Mouse (Mus musculus): ENCODE data around the gene Pygo2. TPM values are rescaled to one million over a fixed set of nuclear protein-coding genes. Genes with fewer than 3 reads are reported as not detected.
"Not testable (repeated sequence)": the region's sequence is repeated elsewhere in the genome, so short reads cannot be mapped to it uniquely, and the experiment has no call there.

Pygo2 gene
- polyA plus RNA-seq, 1 experiment, result 45.4 TPM

- Histone ChIP-seq H3K4me3 (replicated peaks; ENCODE audit: control insufficient read depth, low read depth, low read length) (no peak overlapping the region), H3K27ac (ENCODE audit: control insufficient read depth, insufficient read depth, low read depth, low read length, poor library complexity) (0 out of 2 replicates have a peak overlapping the region, but pooled peaks have one; percentile 9), H3K4me1 (ENCODE audit: control insufficient read depth, insufficient read depth, low read length) (peaks cover 5% of the 10 kb centered on the region; the same call in 1 of the 2 replicates)
- WGBS, result 24% methylated on average over 2 of the region's 2 CpGs
- TF ChIP-seq POLR2A (IDR thresholded peaks at IDR 0.05; ENCODE audit: borderline replicate concordance, control insufficient read depth, low read depth, low read length) (no peak), CTCF (IDR thresholded peaks at IDR 0.05; ENCODE audit: control insufficient read depth, insufficient read depth, low read length) (no peak)
Measured at GRCm38 (mm10) chr3:89420421-89420820, 9.6 kb upstream of the Pygo2 start.

DNA sequence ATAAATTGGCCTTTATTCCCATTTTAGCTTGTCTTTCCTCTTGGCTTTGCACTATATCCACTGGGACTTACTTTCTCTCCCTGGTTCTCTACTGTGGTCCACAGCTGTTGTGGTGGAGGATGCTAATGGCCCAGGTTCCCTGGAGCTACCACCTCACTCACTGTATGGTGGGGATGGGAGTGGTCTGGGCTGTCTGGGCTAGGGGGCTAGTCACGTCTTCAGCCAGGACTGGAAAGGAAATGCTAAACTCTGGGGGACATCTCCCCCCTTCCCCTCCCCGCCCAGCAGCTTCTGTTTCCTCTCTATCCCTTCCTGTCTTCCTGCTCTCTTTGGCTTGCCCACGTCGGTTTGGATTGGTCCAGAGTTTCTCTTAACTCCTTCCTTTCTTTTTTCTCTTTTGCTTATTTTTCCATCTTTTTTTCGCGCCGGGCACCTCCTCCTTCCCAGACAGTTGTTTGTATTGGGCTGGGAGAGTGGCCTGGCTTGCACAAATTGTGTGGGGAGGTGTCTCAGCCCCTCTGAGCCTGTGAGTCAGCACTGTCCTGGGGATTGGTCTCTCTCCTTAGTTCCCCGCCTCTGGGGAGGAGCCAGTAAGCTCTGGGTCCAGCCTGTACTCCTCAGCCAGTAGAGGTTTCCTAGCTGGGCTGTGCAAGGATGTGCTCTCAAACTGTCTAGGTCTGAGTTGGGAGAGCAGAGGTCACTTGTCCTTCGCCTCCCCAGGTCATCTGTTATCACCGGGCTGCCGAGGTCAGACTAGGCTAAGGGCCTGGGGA, 8.8 kb upstream of the Pygo2 start:
- 16% methylated on average over 11 of the region's 11 CpGs for WGBS
- peak overlapping the region; percentile 39 for H3K4me3 ChIP-seq (replicated peaks; ENCODE audit: control insufficient read depth, low read depth, low read length)
- H3K4me1 ChIP-seq (ENCODE audit: control insufficient read depth, insufficient read depth, low read length), result peaks cover 5% of the 10 kb centered on the region; the same call in 1 of the 2 replicates
- TF ChIP-seq POLR2A (IDR thresholded peaks at IDR 0.05; ENCODE audit: borderline replicate concordance, control insufficient read depth, low read depth, low read length) (no peak), CTCF (IDR thresholded peaks at IDR 0.05; ENCODE audit: control insufficient read depth, insufficient read depth, low read length) (no peak)
- H3K27ac ChIP-seq (ENCODE audit: control insufficient read depth, insufficient read depth, low read depth, low read length, poor library complexity), result peak overlapping the region; percentile 28; the same call in 1 of the 2 replicates

- H3K27ac ChIP-seq (ENCODE audit: control insufficient read depth, insufficient read depth, low read depth, low read length, poor library complexity), result peak overlapping the region; percentile 28; the same call in 1 of the 2 replicates
- H3K4me3 ChIP-seq (replicated peaks; ENCODE audit: control insufficient read depth, low read depth, low read length), result peak overlapping the region; percentile 34
- TF ChIP-seq POLR2A (IDR thresholded peaks at IDR 0.05; ENCODE audit: borderline replicate concordance, control insufficient read depth, low read depth, low read length), result no peak
- TF ChIP-seq CTCF (IDR thresholded peaks at IDR 0.05; ENCODE audit: control insufficient read depth, insufficient read depth, low read length), result no peak
- H3K4me1 ChIP-seq (ENCODE audit: control insufficient read depth, insufficient read depth, low read length), result peaks cover 5% of the 10 kb centered on the region; the same call in 1 of the 2 replicates
- 34% methylated on average over 22 of the region's 22 CpGs for whole genome bisulfite sequencing
Measured at GRCm38 (mm10) chr3:89421810-89422473, 8.1 kb upstream of the Pygo2 start.

DNA sequence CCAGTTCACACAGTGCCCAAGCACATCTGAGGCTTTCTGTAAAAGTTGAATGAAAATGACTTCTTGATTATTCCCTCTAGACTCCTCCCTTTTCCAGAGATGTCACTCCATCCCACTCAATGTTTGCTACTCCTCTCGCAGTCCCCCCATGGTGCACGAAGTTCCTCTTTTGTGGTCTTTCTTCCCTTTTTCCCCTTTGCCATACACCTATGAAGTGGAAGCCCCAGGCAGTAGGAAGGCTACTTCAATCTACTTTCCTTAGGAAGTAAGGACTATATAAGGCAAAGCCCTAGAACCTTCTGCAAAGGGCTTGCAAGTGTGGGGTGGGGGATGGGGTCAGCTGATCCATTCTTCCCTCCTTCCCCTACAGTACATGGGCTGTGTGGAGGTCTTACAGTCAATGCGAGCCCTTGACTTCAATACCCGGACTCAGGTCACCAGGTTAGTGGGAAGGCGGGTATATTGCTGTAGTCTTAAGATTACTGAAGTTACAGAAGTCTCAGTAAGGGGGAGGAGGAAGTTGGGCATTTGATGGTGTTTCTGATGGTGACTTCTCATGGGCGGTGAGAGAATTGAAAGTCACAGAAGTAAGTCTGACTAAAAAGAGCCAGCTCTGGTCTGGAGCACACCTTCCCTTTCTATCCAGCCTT, 7.3 kb upstream of the Pygo2 start:
- 34% methylated on average over 6 of the region's 6 CpGs for WGBS
- Histone ChIP-seq H3K4me1 (ENCODE audit: control insufficient read depth, insufficient read depth, low read length) (peaks cover 5% of the 10 kb centered on the region; the same call in 1 of the 2 replicates), H3K27ac (ENCODE audit: control insufficient read depth, insufficient read depth, low read depth, low read length, poor library complexity) (0 out of 2 replicates have a peak overlapping the region, but pooled peaks have one; percentile 18), H3K4me3 (replicated peaks; ENCODE audit: control insufficient read depth, low read depth, low read length) (no peak overlapping the region)
- TF ChIP-seq POLR2A (IDR thresholded peaks at IDR 0.05; ENCODE audit: borderline replicate concordance, control insufficient read depth, low read depth, low read length) (no peak), CTCF (IDR thresholded peaks at IDR 0.05; ENCODE audit: control insufficient read depth, insufficient read depth, low read length) (no peak)

- no peak for TF ChIP-seq POLR2A (IDR thresholded peaks at IDR 0.05; ENCODE audit: borderline replicate concordance, control insufficient read depth, low read depth, low read length)
- TF ChIP-seq CTCF (IDR thresholded peaks at IDR 0.05; ENCODE audit: control insufficient read depth, insufficient read depth, low read length), result no peak
- WGBS, result 81% methylated on average over 5 of the region's 5 CpGs
- Histone ChIP-seq H3K27ac (ENCODE audit: control insufficient read depth, insufficient read depth, low read depth, low read length, poor library complexity) (0 out of 2 replicates have a peak overlapping the region, but pooled peaks have one; percentile 9), H3K4me1 (ENCODE audit: control insufficient read depth, insufficient read depth, low read length) (peaks cover 5% of the 10 kb centered on the region; the same call in 1 of the 2 replicates), H3K4me3 (replicated peaks; ENCODE audit: control insufficient read depth, low read depth, low read length) (no peak overlapping the region)
Measured at GRCm38 (mm10) chr3:89424416-89425140, 5.4 kb upstream of the Pygo2 start.

DNA sequence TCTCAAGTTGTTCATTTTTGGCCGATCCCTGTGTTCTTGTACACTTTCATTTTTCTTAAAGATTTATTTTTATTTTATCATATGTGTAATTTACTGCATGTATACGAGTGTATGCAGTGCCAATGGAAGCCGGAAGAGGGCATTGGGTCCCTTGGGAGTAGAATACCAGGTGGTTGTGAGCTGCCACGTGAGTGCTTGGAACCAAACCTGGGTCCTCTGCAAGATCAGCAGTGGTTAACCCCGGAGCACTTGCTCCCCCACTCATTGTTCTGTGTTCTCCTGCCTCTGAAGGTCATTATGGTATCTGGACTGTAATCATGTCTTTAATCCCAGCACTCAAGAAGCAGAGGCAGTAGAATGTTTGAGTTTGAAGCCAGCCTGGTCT, 4.9 kb upstream of the Pygo2 start:
- H3K4me3 ChIP-seq (replicated peaks; ENCODE audit: control insufficient read depth, low read depth, low read length), result no peak overlapping the region
- no peak overlapping the region for H3K27ac ChIP-seq (ENCODE audit: control insufficient read depth, insufficient read depth, low read depth, low read length, poor library complexity)
- WGBS, result 78% methylated on average over 5 of the region's 5 CpGs
- TF ChIP-seq CTCF (IDR thresholded peaks at IDR 0.05; ENCODE audit: control insufficient read depth, insufficient read depth, low read length), result no peak
- TF ChIP-seq POLR2A (IDR thresholded peaks at IDR 0.05; ENCODE audit: borderline replicate concordance, control insufficient read depth, low read depth, low read length), result no peak
- peaks cover 5% of the 10 kb centered on the region; the same call in 1 of the 2 replicates for H3K4me1 ChIP-seq (ENCODE audit: control insufficient read depth, insufficient read depth, low read length)

DNA sequence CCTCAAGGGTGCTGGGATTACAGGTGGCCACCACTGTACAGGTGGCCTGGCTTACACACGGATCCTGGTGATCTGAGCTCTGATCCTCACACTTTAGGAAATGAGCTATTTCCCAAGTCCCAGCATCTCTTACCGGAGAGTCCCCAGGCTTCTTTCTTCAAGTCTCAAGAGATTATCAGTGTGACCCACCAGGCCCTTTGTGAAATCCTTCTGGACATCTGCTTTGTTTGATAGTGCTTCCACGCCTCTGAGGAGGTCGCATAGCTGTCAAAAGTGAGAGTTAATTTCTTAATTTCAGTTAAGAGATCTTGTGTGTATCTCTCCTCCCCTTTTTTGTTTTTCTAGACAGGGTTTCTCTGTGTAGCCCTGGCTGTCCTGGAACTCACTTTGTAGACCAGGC, 4.1 kb upstream of the Pygo2 start:
- 76% methylated on average over 4 of the region's 4 CpGs for WGBS
- Histone ChIP-seq H3K27ac (ENCODE audit: control insufficient read depth, insufficient read depth, low read depth, low read length, poor library complexity) (no peak overlapping the region), H3K4me1 (ENCODE audit: control insufficient read depth, insufficient read depth, low read length) (peaks cover 3% of the 10 kb centered on the region; the same call in 1 of the 2 replicates), H3K4me3 (replicated peaks; ENCODE audit: control insufficient read depth, low read depth, low read length) (no peak overlapping the region)
- TF ChIP-seq POLR2A (IDR thresholded peaks at IDR 0.05; ENCODE audit: borderline replicate concordance, control insufficient read depth, low read depth, low read length) (no peak), CTCF (IDR thresholded peaks at IDR 0.05; ENCODE audit: control insufficient read depth, insufficient read depth, low read length) (no peak)

DNA sequence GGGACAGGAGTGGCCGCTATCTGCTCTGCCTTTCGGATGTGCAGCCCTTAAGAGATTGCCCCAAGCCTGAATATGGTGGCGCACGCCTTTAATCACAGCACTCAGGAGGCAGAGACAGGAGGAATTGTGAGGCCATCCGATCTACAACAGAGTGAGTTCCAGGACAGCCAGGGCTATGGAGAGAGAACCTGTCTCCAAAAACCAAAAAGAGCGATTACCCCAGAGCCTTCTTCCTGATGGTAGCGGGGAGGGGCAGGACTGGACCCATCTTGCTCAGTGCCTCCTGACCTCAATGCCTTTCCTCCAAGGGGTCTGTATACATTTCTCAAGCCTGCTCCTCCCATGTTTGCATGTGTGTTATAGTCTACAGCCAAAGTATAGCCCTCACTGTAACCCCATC, 993 bp upstream of the Pygo2 start:
- H3K4me1 ChIP-seq (ENCODE audit: control insufficient read depth, insufficient read depth, low read length); H3K4me3 ChIP-seq (replicated peaks; ENCODE audit: control insufficient read depth, low read depth, low read length); H3K27ac ChIP-seq (ENCODE audit: control insufficient read depth, insufficient read depth, low read depth, low read length, poor library complexity): not testable (repeated sequence)
- WGBS, result 95% methylated on average over 7 of the region's 7 CpGs
